Comparison of ENCODE assay signal across 8 mouse cellular contexts in genomic region chr4:129810798-129811604, GRCm38 (mm10). TPM values are rescaled to one million over a fixed set of nuclear protein-coding genes. Genes with fewer than 3 reads are reported as not detected.
DNase-seq lines count a peak whose midpoint lies in the region; ATAC-seq and TF ChIP-seq lines count a peak whose summit lies in the region.

TSS of gene Ptp4a2 (plus strand) at chr4:129811219.

- H3K36me3 ChIP-seq in G1E (replicated peaks), result peaks cover 7% of the 10 kb centered on the region
- peaks cover 2% of the 10 kb centered on the region for H3K36me3 ChIP-seq in megakaryocyte, embryonic 14.5 days (replicated peaks; ENCODE audit: low read length)
- H3K36me3 ChIP-seq in spleen, adult 2 months (ENCODE audit: control insufficient read depth, insufficient read depth, low read length), result no peaks in the 10 kb centered on the region; the same call in 1 of the 2 replicates

- no peaks in the 10 kb centered on the region for H3K9me3 ChIP-seq in G1E (replicated peaks)
- peaks cover 3% of the 10 kb centered on the region; the same call in 1 of the 2 replicates for H3K9me3 ChIP-seq in megakaryocyte, embryonic 14.5 days

- WGBS in spleen, adult 2 months, result under 1% methylated on average over 35 of the region's 35 CpGs

- TF ChIP-seq CTCF in G1E (IDR thresholded peaks at IDR 0.05; ENCODE audit: low read depth, low read length), result no peak
- TF ChIP-seq CTCF in spleen, adult 2 months (IDR thresholded peaks at IDR 0.05; ENCODE audit: extremely low read depth, insufficient read depth, insufficient read length, insufficient replicate concordance), result no peak

- intact Hi-C loops in left cerebral cortex, postnatal 14 days (cut with DNase I), result no loop called here

- peaks cover 44% of the 10 kb centered on the region for H3K4me1 ChIP-seq in G1E (ENCODE audit: insufficient read depth, low read depth, low read length)
- peaks cover 6% of the 10 kb centered on the region; the same call in 1 of the 2 replicates for H3K4me1 ChIP-seq in brown adipose tissue, adult 24 weeks (ENCODE audit: control insufficient read depth, insufficient read depth, insufficient read length, low read length)
- peaks cover 37% of the 10 kb centered on the region for H3K4me1 ChIP-seq in megakaryocyte, embryonic 14.5 days
- H3K4me1 ChIP-seq in spleen, adult 2 months (ENCODE audit: control insufficient read depth, insufficient read depth, insufficient read length), result peaks cover 13% of the 10 kb centered on the region

- peak; percentile 86 for DNase-seq in G1E (ENCODE audit: low spot score)
- DNase-seq in gastrocnemius, postnatal 25 days, result peak; percentile 68
- DNase-seq in induced T-regulatory cell, adult 2 months (ENCODE audit: low read depth), result peak; percentile 97
- peak in 1 of 2 experiments; percentile 32 for DNase-seq in left cerebral cortex, postnatal 14 days (ENCODE audit: low spot score in 2 of 2)
- peak; percentile 82 to 94 for DNase-seq in spleen, adult 2 months (ENCODE audit: low read depth in 1 of 2, low spot score in 2 of 2)
- no peak for DNase-seq in right cerebral cortex, adult 2 months (ENCODE audit: low spot score in 2 of 2)

- ATAC-seq in G1E (ENCODE audit: extremely low read depth, insufficient number of reproducible peaks, low FRiP score, poor library complexity, severe bottlenecking), result peak; percentile 91

- peak within 1 kb of the TSS; percentile 76 for H3K4me3 ChIP-seq in G1E (ENCODE audit: low read depth, low read length)
- H3K4me3 ChIP-seq in brown adipose tissue, adult 24 weeks (ENCODE audit: insufficient read depth, low read depth, low read length), result peak within 1 kb of the TSS; percentile 55
- peak within 1 kb of the TSS; percentile 92 for H3K4me3 ChIP-seq in megakaryocyte, embryonic 14.5 days (replicated peaks)
- peak within 1 kb of the TSS; percentile 88 for H3K4me3 ChIP-seq in spleen, adult 2 months (ENCODE audit: extremely low read depth, insufficient read depth, insufficient read length)

- no peaks in the 10 kb centered on the region for H3K27me3 ChIP-seq in G1E (ENCODE audit: insufficient read depth, low read length)
- H3K27me3 ChIP-seq in megakaryocyte, embryonic 14.5 days (replicated peaks), result no peaks in the 10 kb centered on the region
- no peaks in the 10 kb centered on the region for H3K27me3 ChIP-seq in spleen, adult 2 months (ENCODE audit: control insufficient read depth, insufficient read depth, low read length)

- TF ChIP-seq POLR2A in spleen, adult 2 months (IDR thresholded peaks at IDR 0.05; ENCODE audit: low read depth, low read length), result peak; percentile 94

- peak within 1 kb of the TSS; percentile 75 for H3K27ac ChIP-seq in brown adipose tissue, adult 24 weeks (replicated peaks; ENCODE audit: low read depth, low read length)
- H3K27ac ChIP-seq in spleen, adult 2 months (ENCODE audit: insufficient read depth, low read length), result peak within 1 kb of the TSS; percentile 99

RNA-seq across cellular contexts. Expression of gene Ptp4a2, which starts in this region (rescaled TPM):
- total RNA-seq in G1E (2014; fragmentation: Nextera tagmentation), result 712 and 801 TPM in 2 replicates
- total RNA-seq in G1E (2017), result 371 and 464 TPM in 2 replicates
- 37.5 and 45.6 TPM in 2 replicates for polyA plus RNA-seq in G1E (2012)
- polyA plus RNA-seq in brown adipose tissue, adult 24 weeks (2012; ENCODE audit: insufficient read depth, insufficient read length, missing spikeins), result 156 and 232 TPM in 2 replicates
- 100 to 1,000 TPM; 556 to 584 TPM for total RNA-seq in gastrocnemius, postnatal 25 days (2021)
- 100 to 1,000 TPM; 112 to 126 TPM for total RNA-seq in left cerebral cortex, postnatal 14 days (2021)
- 14.5 and 30.1 TPM in 2 replicates for polyA plus RNA-seq in megakaryocyte, embryonic 14.5 days (2012; ENCODE audit: insufficient read depth, low replicate concordance)
- 47.6 and 51.1 TPM in 2 replicates for polyA plus RNA-seq in spleen, adult 2 months (2012; rRNA removed)

Comparison
In these comparisons a context has a peak if more than half of its experiments do, and no peak if none do; other contexts are left out.
1. DNase-seq: peak in G1E (single experiment), gastrocnemius, postnatal 25 days (single experiment), induced T-regulatory cell, adult 2 months (single experiment) and spleen, adult 2 months (2 of 2); none in right cerebral cortex, adult 2 months (0 of 2).
2. Peak in every context shown above with its lines, with median percentiles within 50 percentile points of each other: H3K4me3 ChIP-seq.